Mouse (Mus musculus): ENCODE results near the gene Sh2d7.
"Not testable (repeated sequence)": the region's sequence is repeated elsewhere in the genome, so short reads cannot be mapped to it uniquely, and the experiment has no call there.

The Sh2d7 gene

GRCm38 (mm10) chr9:54544212-54544953, 5.6 kb downstream of the Sh2d7 start:
- no peak for DNase-seq (ENCODE audit: low read depth, low spot score)

- no peak for DNase-seq (ENCODE audit: low read depth, low spot score)
Measured at GRCm38 (mm10) chr9:54544954-54545315, 6.2 kb downstream of the Sh2d7 start.

- DNase-seq (ENCODE audit: low read depth, low spot score): no peak
Measured at GRCm38 (mm10) chr9:54547536-54547935, 8.8 kb downstream of the Sh2d7 start.

GRCm38 (mm10) chr9:54549433-54549832, 10.6 kb downstream of the Sh2d7 start:
- no peak for DNase-seq (ENCODE audit: low read depth, low spot score)

GRCm38 (mm10) chr9:54552409-54552808, 13.6 kb downstream of the Sh2d7 start:
- no peak for DNase-seq (ENCODE audit: low read depth, low spot score)

- no peak for DNase-seq (ENCODE audit: low read depth, low spot score)
Measured at GRCm38 (mm10) chr9:54555044-54555443, 16.3 kb downstream of the Sh2d7 start.

- no peak for DNase-seq (ENCODE audit: low read depth, low spot score)
Measured at GRCm38 (mm10) chr9:54558731-54559130, 19.9 kb downstream of the Sh2d7 start.

- DNase-seq (ENCODE audit: low read depth, low spot score): peak; percentile 14
Measured at GRCm38 (mm10) chr9:54559771-54560471, 21.1 kb downstream of the Sh2d7 start, which contains the start of gene Cib2. Gene Cib2 (minus strand): TSS chr9:54560218.

GRCm38 (mm10) chr9:54560831-54561601, 22.2 kb downstream of the Sh2d7 start:
- no peak for DNase-seq (ENCODE audit: low read depth, low spot score)

- no peak for DNase-seq (ENCODE audit: low read depth, low spot score)
Measured at GRCm38 (mm10) chr9:54566958-54567357, 28.2 kb downstream of the Sh2d7 start.

- DNase-seq (ENCODE audit: low read depth, low spot score): no peak
Measured at GRCm38 (mm10) chr9:54568732-54569131, 29.9 kb downstream of the Sh2d7 start.

GRCm38 (mm10) chr9:54571130-54571839, 32.5 kb downstream of the Sh2d7 start:
- DNase-seq (ENCODE audit: low read depth, low spot score): no peak

- DNase-seq (ENCODE audit: low read depth, low spot score): no peak
Measured at GRCm38 (mm10) chr9:54583712-54584111, 44.9 kb downstream of the Sh2d7 start.

GRCm38 (mm10) chr9:54584127-54584526, 45.3 kb downstream of the Sh2d7 start:
- DNase-seq (ENCODE audit: low read depth, low spot score): not testable (repeated sequence)

GRCm38 (mm10) chr9:54585839-54586198, 47.0 kb downstream of the Sh2d7 start:
- DNase-seq (ENCODE audit: low read depth, low spot score): no peak

- DNase-seq (ENCODE audit: low read depth, low spot score): peak; percentile 83
Measured at GRCm38 (mm10) chr9:54586199-54587061, 47.6 kb downstream of the Sh2d7 start, which contains the start of gene Idh3a. Gene Idh3a (plus strand): TSS chr9:54586334.

GRCm38 (mm10) chr9:54587863-54588262, 49.1 kb downstream of the Sh2d7 start:
- DNase-seq (ENCODE audit: low read depth, low spot score): no peak

- DNase-seq (ENCODE audit: low read depth, low spot score): peak; percentile 43
Measured at GRCm38 (mm10) chr9:54593652-54594051, 54.9 kb downstream of the Sh2d7 start.
